Mouse (Mus musculus) E14TG2a.4 (cell line): Measurements from ENCODE around the gene Slc25a19.

ENCODE experiments used
- H3K27me3 ChIP-seq: 2 replicates; pipeline ENCODE4 v1.6.1; 2014; ENCODE audit warnings: low read length, control low read depth; ENCODE audit not compliant: insufficient read depth
- H3K36me3 ChIP-seq: 2 replicates; pipeline ENCODE4 v1.6.1; 2014; ENCODE audit warnings: low read length, control low read depth; ENCODE audit not compliant: insufficient read depth
- H3K4me1 ChIP-seq: replicated peaks from 2 replicates; pipeline ENCODE4 v1.6.1; 2014; ENCODE audit warnings: low read depth, low read length, control low read depth
- H3K4me3 ChIP-seq: replicated peaks from 2 replicates; pipeline ENCODE4 v1.5.1; 2014; ENCODE audit warnings: mild to moderate bottlenecking, low read length
- H3K9me3 ChIP-seq: 2 replicates; pipeline ENCODE4 v1.6.1; 2014; ENCODE audit warnings: low read length, control low read depth
- CTCF ChIP-seq: conservative IDR thresholded peaks from 2 replicates; pipeline ENCODE4 v1.5.1; 2014; ENCODE audit warnings: low read length
- NANOG ChIP-seq: IDR thresholded peaks from 2 replicates; pipeline ENCODE4 v1.6.1; 2014; ENCODE audit warnings: borderline replicate concordance, low read length, mixed read lengths
- POU5F1 ChIP-seq: IDR thresholded peaks from 2 replicates; pipeline ENCODE4 v1.6.1; 2014; ENCODE audit warnings: low read length, borderline replicate concordance

Slc25a19 gene

DNA sequence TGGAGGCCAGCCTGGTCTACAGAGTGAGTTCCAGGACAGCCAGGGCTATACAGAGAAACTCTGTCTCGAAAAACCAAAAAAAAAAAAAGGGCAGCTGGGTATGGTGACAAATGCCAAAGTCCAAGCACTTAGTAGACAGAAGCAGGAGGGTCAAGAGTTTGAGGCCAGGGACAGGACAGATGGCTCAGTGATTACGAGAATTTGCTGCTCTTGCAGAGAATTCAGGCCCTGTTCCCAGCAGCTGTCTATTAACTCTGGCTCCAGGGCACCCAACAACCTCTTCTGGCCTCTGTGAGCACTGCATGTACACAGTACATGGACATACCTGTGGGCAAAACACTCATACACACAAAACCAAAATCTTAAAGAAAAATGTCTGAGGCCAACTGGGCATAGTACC is 10.1 kb downstream of the Slc25a19 start:
- peak overlapping the region; percentile 91 for H3K4me3 ChIP-seq
- TF ChIP-seq POU5F1 = no peak
- no peaks in the 10 kb centered on the region for H3K9me3 ChIP-seq
- H3K27me3 ChIP-seq = no peaks in the 10 kb centered on the region
- peaks cover 68% of the 10 kb centered on the region for H3K36me3 ChIP-seq
- peaks cover 87% of the 10 kb centered on the region for H3K4me1 ChIP-seq

DNA sequence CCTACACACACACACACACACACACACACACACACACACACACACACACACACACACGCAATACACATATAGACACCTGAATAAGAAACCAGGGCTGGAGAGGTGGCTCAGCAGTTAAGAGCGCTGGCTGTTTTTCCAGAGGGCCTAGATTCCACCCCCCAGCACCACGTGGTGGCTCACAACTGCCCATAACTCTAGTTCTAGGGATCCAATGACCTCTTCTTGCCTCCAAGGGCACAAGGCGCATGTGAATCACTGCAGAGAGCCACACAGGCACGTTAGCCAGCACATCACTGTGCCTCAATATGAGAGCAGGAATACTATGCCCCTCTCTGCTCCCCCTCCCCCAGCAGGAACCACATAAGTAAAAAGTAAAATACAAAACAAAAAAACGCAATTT is 11.2 kb downstream of the Slc25a19 start:
- H3K36me3 ChIP-seq = peaks cover 59% of the 10 kb centered on the region
- TF ChIP-seq POU5F1 (no peak), NANOG (no peak), CTCF (no peak)
- no peaks in the 10 kb centered on the region for H3K9me3 ChIP-seq
- H3K4me1 ChIP-seq = peaks cover 87% of the 10 kb centered on the region
- peak overlapping the region; percentile 91 for H3K4me3 ChIP-seq
- H3K27me3 ChIP-seq = no peaks in the 10 kb centered on the region

DNA sequence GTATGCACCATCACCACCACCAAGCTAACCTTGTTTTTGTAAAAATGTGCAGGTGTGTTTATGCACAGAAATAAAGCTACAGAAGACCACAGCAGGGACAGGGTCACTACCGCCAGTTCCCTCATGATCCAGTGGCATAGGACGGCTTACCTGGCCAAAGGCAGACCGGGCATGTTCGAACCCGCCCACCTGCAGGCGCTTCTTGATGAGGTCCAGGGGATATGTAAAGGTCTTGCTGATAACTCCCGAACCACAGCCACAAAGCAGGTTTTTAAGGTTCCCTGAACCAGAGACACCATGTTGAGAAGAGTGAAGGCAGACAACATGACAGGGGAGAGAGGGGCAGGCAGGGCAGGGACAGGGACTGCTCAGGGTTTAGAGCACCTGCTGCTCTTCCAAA is 11.7 kb downstream of the Slc25a19 start:
- peak overlapping the region; percentile 91 for H3K4me3 ChIP-seq
- no peak for TF ChIP-seq POU5F1
- H3K4me1 ChIP-seq = peaks cover 89% of the 10 kb centered on the region
- H3K36me3 ChIP-seq = peaks cover 61% of the 10 kb centered on the region
- H3K27me3 ChIP-seq = no peaks in the 10 kb centered on the region
- H3K9me3 ChIP-seq = no peaks in the 10 kb centered on the region

DNA sequence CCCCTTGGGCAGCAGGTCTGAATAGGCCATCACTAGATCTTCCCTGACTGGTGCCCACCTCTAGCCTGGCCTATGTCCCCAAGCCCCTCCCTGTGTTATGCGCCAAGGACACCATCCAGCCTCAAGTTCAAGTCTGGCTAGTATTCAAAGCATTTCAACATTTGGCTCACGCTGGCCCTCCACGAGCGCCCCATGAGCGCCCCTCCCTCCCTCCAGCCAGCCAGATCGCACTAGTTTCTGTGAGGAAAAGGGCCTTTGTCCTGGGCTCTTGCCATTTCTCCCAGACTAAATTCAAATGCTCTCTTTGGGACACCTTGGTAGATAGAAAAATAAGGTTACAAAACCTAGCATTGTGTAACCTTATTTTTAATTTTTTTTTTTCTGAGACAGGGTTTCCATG is 12.2 kb downstream of the Slc25a19 start:
- TF ChIP-seq POU5F1 = no peak
- TF ChIP-seq NANOG = no peak
- TF ChIP-seq CTCF = no peak
- peaks cover 61% of the 10 kb centered on the region for H3K36me3 ChIP-seq

DNA sequence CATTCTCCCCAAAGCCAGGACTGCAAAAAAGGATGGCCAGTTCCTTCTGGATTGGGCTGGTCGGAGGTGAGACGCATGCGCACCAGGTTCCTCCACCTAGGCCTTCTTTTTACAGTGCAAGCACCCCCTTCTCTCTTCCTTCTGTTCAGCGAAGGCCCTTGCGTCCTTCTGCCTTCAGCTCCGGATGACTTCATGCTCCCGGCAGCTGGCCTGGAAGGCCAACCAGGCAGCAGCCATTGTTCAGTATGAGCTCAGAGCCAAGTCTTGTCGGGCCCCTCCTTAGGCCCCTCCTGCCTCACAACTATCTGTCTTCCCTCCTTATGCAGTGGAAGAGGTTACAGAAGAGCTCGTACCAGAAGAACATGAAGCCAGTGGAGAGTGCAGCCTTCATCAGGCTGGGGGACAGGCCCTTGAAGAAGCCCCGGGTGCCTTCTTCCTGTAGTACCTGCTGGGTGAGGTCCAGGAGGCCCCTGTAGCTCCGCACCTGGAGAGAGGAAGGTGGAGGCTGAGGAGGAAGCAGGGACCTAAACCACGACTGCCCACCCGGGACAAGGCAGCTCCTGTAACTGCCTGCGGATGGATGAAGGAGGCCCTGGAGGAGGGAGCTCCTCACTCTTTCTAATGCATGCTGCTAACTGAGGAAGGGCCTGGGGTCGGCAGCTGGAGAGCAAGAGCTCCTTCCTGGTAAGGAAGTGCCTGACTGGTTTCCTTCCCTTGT is 12.8 kb downstream of the Slc25a19 start:
- peak overlapping the region; percentile 91 for H3K4me3 ChIP-seq
- peaks cover 84% of the 10 kb centered on the region for H3K4me1 ChIP-seq
- TF ChIP-seq CTCF = no peak
- no peak for TF ChIP-seq NANOG
- no peak for TF ChIP-seq POU5F1
- peaks cover 61% of the 10 kb centered on the region for H3K36me3 ChIP-seq
- H3K9me3 ChIP-seq = no peaks in the 10 kb centered on the region
- no peaks in the 10 kb centered on the region for H3K27me3 ChIP-seq

More for the DNA sequence above, 12.2 kb downstream of the Slc25a19 start:
- H3K4me3 ChIP-seq = peak overlapping the region; percentile 91
- H3K4me1 ChIP-seq = peaks cover 89% of the 10 kb centered on the region
- no peaks in the 10 kb centered on the region for H3K9me3 ChIP-seq
- H3K27me3 ChIP-seq = no peaks in the 10 kb centered on the region

DNA sequence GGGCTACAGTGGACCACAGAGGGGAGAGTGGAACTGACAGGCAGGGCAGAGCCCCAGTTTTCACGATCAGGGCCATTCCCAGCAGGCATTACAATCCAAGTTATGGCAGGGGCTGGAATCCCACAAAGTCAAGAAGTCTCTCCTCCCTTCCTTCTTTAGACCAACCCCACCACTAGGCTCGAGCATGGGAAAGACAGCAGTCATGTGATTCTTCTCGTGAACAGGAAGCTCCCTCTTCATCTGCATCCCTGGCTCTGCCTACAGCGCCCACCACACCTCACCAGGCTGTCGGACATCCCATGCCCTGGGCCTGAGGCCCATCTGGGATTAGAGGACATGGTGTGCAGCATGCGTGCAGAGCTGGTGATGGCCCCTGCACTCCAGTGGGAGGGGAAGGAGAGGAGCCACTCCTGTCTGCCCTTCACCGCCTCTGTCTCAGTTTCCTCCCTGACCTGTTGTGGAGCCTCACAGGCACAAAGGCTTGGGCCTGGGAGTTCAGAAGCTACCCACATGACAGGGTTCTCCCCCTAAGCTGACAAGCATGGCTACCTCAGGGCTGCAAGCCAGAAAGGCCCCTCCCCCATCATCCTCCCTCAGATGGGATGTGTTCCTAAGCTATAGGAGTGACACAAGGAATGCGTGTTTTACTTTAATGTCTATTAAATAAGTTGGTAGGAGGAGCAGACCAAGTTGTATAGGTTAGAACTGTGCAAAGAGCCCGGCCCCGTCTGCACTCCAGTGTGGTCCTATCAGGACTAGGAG is 13.6 kb downstream of the Slc25a19 start:
- peaks cover 62% of the 10 kb centered on the region for H3K36me3 ChIP-seq
- peaks cover 85% of the 10 kb centered on the region for H3K4me1 ChIP-seq
- H3K4me3 ChIP-seq = peak overlapping the region; percentile 91
- TF ChIP-seq POU5F1 (no peak), CTCF (0 out of 2 replicates have a peak, but pooled peaks have one; percentile 3), NANOG (no peak)
- no peaks in the 10 kb centered on the region for H3K27me3 ChIP-seq
- no peaks in the 10 kb centered on the region for H3K9me3 ChIP-seq

DNA sequence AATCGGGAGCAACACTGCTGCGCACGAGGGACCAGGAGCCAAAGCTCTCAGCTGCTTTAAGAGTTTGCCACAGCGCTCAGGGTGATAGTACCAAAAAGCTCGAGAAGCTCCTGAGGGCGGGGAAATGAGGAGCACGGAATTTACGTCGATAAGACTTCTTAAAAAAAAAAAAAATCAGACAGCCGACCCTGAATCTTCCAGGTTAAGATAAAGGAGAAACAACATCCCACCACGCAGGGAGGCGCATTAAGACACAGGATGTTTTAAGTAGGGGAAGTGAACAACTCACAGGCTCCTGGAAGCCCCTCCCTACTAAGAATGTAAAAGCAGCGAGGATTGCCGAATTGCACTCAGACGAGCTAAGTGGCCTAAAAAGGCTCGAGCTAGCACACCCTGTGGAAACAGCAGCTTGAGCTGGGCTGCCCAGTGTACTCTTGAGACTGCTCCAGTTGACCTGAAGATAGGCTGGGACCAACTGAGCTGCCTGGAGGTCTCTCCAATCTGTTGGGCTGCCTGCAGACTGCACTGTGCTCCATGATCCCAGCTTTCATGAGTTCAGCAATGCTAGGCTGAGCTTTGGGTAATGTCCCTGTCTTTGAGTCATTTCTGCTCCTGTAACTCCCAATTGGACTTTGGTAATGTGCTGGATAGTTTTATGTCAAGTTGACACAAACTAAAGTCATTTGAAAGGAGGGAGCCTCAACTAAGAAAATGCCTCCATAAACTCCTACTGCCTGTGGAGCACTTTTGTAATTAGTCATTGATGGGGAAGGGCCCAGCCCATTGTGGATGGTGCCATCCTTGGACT is 14.8 kb downstream of the Slc25a19 start:
- Histone ChIP-seq H3K27me3 (no peaks in the 10 kb centered on the region), H3K4me1 (peaks cover 87% of the 10 kb centered on the region), H3K9me3 (no peaks in the 10 kb centered on the region), H3K4me3 (peak overlapping the region; percentile 91), H3K36me3 (peaks cover 63% of the 10 kb centered on the region)
- TF ChIP-seq POU5F1 (no peak), NANOG (no peak), CTCF (no peak)

DNA sequence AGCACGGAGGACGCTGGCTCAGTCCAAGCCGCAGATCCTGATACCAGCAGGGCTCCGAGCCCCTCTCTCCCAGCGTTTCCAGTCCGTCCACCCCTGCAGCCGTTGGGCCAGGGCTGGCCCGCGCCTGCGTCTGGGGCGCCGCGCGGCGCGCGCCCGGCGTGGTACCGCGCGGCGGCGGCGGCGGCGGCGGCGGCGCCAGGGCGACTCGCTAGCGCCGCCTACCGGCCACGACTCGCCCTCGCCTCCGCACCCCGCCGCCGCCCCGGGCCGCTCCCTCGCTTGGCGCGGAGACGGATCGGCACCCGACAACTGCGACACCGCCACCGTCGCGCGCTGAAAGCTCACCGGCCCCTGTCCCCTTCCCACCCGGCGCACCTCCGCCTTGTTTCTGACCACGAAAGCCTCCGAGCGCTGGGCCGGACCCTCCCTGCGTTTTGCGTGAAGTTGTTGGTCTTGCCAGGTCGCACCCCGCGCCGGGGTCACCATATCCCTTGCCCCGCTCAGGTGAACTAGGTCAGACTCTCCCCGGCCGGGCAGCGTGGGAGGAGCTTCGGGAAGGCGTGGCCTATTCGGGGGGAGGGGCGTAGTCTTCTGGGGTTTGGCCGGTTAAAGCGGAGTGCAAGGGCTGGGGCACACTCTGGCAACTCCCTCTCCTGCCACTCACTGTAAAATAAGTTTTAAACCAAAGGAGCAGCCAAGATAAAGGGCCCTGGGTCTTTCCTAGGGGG is 15.5 kb downstream of the Slc25a19 start, which contains the start of gene Mif4gd:
Gene Mif4gd, minus strand, starts transcription at position 560 of the 728 bp plus-strand sequence.
- TF ChIP-seq NANOG (no peak), POU5F1 (no peak), CTCF (no peak)
- Histone ChIP-seq H3K9me3 (no peaks in the 10 kb centered on the region), H3K4me1 (peaks cover 86% of the 10 kb centered on the region), H3K4me3 (peak within 1 kb of the TSS; percentile 91), H3K27me3 (no peaks in the 10 kb centered on the region), H3K36me3 (peaks cover 66% of the 10 kb centered on the region)
